Mouse (Mus musculus): ENCODE data around the gene Bloc1s5.
"Not testable (repeated sequence)": the region's sequence is repeated elsewhere in the genome, so short reads cannot be mapped to it uniquely, and the experiment has no call there.

Gene Bloc1s5

GRCm38 (mm10) chr13:38634800-38635269 lies at the start of gene Bloc1s5:
Bloc1s5 (minus strand) TSS chr13:38635109.
- CTCF ChIA-PET = interaction anchor here in 1 of 4 experiments (0.9 to 1.3 kb wide), 2 partner anchors 9 to 22 kb away, joined by 3 read pairs; no protein-coding TSS in a partner anchor
- POLR2A ChIA-PET = interaction anchor here in 1 of 4 experiments (0.6 to 1.1 kb wide), 8 partner anchors 9 to 45 kb away, joined by 3 to 7 read pairs (median 3); no protein-coding TSS in a partner anchor

DNA sequence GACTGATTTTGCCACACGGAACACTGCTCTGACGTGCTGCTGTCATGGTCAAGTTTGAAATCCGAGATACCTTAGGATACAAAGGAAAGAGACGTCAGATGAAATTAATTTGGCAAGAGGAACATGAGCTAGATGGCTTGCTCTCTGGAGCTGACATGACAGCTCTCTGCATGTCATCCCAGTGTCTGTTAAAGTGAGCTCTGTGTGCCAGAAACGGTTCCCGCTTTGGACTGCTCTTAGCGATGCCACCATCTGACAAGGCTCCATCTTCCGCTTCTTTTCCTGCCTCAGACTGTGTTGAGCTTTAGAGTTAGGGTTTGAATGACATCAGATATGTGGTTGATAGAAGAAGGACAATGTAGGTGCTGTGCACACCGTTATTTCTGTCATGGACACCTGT lies 37.4 kb upstream of the Bloc1s5 start:
- CTCF ChIA-PET = no interaction called here
- POLR2A ChIA-PET = interaction anchor here in 2 of 4 experiments (0.5 to 1.8 kb wide), 5 partner anchors 11 to 60 kb away, joined by 3 to 12 read pairs (median 4); partner anchors contain the start of gene Eef1e1 (in 2 of the 2)

GRCm38 (mm10) chr13:38671451-38671850 lies 36.5 kb upstream of the Bloc1s5 start:
- CTCF ChIA-PET = not testable (repeated sequence)
- POLR2A ChIA-PET = interaction anchor here in 2 of 4 experiments (0.7 to 1.6 kb wide), 4 partner anchors 13 to 61 kb away, joined by 3 to 4 read pairs (median 4); partner anchors contain the start of gene Eef1e1 (in 1 of the 2)

GRCm38 (mm10) chr13:38670051-38670450 lies 35.1 kb upstream of the Bloc1s5 start:
- ChIA-PET CTCF (no interaction called here), POLR2A (interaction anchor here in 2 of 4 experiments (0.7 to 1.2 kb wide), 3 partner anchors 11 to 20 kb away, joined by 3 read pairs; partner anchors contain the start of gene Eef1e1 (in 1 of the 2))

DNA sequence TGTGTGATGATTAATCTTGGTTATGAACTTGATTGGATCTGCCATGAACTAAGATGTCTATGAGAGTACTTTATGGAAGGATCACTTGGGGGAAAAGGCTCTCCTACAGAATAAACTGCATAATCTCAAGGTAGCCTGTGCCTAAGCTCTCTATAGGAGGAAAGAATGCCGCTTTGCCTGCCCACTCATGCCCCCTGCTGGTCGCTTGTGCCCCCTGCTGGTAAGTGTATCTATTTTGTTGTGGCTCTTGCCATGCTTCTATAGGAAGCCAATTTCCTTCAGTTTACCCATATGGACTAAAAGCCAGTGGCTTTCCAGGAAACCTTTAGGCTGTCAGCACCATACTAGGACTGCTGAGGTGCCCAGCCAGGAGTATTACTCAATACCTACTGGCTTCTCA lies 33.6 kb upstream of the Bloc1s5 start:
- CTCF ChIA-PET = interaction anchor here in 3 of 4 experiments (0.6 to 1.0 kb wide), 8 partner anchors 10 to 433 kb away, joined by 3 to 8 read pairs (median 3); partner anchors contain the start of gene Eef1e1 (in 1 of the 3)
- POLR2A ChIA-PET = interaction anchor here in 3 of 4 experiments (1.0 to 2.7 kb wide), 9 partner anchors 10 to 22 kb away, joined by 3 to 15 read pairs (median 5); partner anchors contain the start of gene Eef1e1 (in 3 of the 3)

GRCm38 (mm10) chr13:38664753-38665152 lies 29.8 kb upstream of the Bloc1s5 start:
- POLR2A ChIA-PET = no interaction called here
- CTCF ChIA-PET = no interaction called here

GRCm38 (mm10) chr13:38659524-38660136 lies 24.7 kb upstream of the Bloc1s5 start:
- ChIA-PET POLR2A (interaction anchor here in 3 of 4 experiments (0.8 to 1.1 kb wide), 20 partner anchors 9 to 455 kb away, joined by 3 to 15 read pairs (median 4); partner anchors contain the start of gene Snrnp48 (in 1 of the 3)), CTCF (interaction anchor here in 2 of 4 experiments (0.9 to 1.1 kb wide), 2 partner anchors 9 kb away, joined by 3 to 8 read pairs; no protein-coding TSS in a partner anchor)

- POLR2A ChIA-PET = interaction anchor here in 3 of 4 experiments (0.6 to 1.1 kb wide), 28 partner anchors 8 to 454 kb away, joined by 3 to 15 read pairs (median 4); partner anchors contain the start of gene Snrnp48 (in 1 of the 3)
- CTCF ChIA-PET = interaction anchor here (0.6 to 1.1 kb wide), 4 partner anchors 8 to 536 kb away, joined by 3 to 8 read pairs (median 3); no protein-coding TSS in a partner anchor
Observed at GRCm38 (mm10) chr13:38658528-38659280, 23.8 kb upstream of the Bloc1s5 start, which contains the start of gene Eef1e1. Eef1e1 (minus strand) TSS chr13:38659058.

GRCm38 (mm10) chr13:38657865-38658264 lies 23.0 kb upstream of the Bloc1s5 start:
- CTCF ChIA-PET = interaction anchor here in 1 of 4 experiments (1.5 kb wide), 1 partner anchor 11 kb away, joined by 3 read pairs; no protein-coding TSS in a partner anchor
- POLR2A ChIA-PET = interaction anchor here in 1 of 4 experiments (0.6 to 4.4 kb wide), 5 partner anchors 12 to 169 kb away, joined by 3 to 34 read pairs (median 3); no protein-coding TSS in a partner anchor

GRCm38 (mm10) chr13:38650292-38650691 lies 15.4 kb upstream of the Bloc1s5 start:
- ChIA-PET CTCF (interaction anchor here in 1 of 4 experiments (1.1 kb wide), 1 partner anchor 9 kb away, joined by 3 read pairs; the partner anchor contains the start of gene Eef1e1), POLR2A (interaction anchor here in 3 of 4 experiments (0.6 to 3.1 kb wide), 9 partner anchors 9 to 44 kb away, joined by 3 to 14 read pairs (median 4); partner anchors contain the start of gene Eef1e1 (in 3 of the 3))

GRCm38 (mm10) chr13:38649069-38649468 lies 14.2 kb upstream of the Bloc1s5 start:
- ChIA-PET POLR2A (interaction anchor here in 2 of 4 experiments (0.6 to 5.9 kb wide), 11 partner anchors 7 to 900 kb away, joined by 3 to 34 read pairs (median 3); partner anchors contain the start of gene Eef1e1 (in 2 of the 2)), CTCF (interaction anchor here in 1 of 4 experiments (0.7 kb wide), 1 partner anchor 19 kb away, joined by 4 read pairs; no protein-coding TSS in a partner anchor)

DNA sequence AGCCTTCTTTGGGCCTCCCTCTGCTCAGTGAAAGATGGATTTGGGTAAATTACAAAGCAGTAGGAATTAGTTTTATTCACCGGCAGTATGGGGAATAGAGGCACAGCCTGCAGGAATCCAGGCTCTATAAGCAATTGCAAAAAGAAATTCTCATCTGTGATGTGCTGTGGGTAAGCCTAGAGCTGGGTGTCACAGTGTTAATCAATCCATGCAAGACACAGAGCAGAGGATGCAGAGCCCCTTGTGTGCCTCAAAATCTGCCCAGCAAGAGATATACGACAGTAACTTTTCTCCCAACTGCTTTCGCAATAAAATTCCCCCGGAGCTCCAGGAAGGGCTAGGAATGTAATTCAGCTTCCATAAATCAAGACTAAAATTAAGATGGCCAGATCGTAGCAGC lies 6.5 kb upstream of the Bloc1s5 start:
- ChIA-PET POLR2A (interaction anchor here in 2 of 4 experiments (0.8 to 3.7 kb wide), 6 partner anchors 8 to 32 kb away, joined by 3 to 16 read pairs (median 4); partner anchors contain the start of gene Eef1e1 (in 2 of the 2)), CTCF (interaction anchor here in 2 of 4 experiments (0.5 to 1.2 kb wide), 2 partner anchors 15 to 124 kb away, joined by 3 read pairs; no protein-coding TSS in a partner anchor)

DNA sequence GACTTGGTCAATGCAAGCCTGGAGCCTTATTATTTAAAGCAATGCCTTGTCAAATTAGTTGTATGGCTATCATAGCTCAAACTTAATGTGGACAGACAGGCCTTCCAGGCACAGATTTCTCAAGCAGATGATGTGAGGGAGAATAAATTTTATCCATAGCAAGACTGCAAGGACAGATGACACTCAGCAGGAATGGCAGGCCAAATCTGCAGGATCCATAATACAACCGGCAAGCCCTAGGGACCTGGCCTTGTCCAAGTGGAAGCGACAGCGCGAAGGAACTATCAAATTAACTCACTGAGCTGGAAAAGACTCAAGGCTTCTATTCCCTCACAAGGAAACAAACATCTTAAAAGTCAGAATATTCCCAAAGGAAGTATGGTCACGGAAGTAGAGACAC lies 6.1 kb upstream of the Bloc1s5 start:
- POLR2A ChIA-PET = interaction anchor here in 2 of 4 experiments (0.6 to 3.7 kb wide), 9 partner anchors 9 to 189 kb away, joined by 3 to 16 read pairs (median 4); partner anchors contain the start of gene Eef1e1 (in 2 of the 2)
- CTCF ChIA-PET = interaction anchor here in 2 of 4 experiments (0.5 to 1.2 kb wide), 2 partner anchors 15 to 125 kb away, joined by 3 read pairs; no protein-coding TSS in a partner anchor

DNA sequence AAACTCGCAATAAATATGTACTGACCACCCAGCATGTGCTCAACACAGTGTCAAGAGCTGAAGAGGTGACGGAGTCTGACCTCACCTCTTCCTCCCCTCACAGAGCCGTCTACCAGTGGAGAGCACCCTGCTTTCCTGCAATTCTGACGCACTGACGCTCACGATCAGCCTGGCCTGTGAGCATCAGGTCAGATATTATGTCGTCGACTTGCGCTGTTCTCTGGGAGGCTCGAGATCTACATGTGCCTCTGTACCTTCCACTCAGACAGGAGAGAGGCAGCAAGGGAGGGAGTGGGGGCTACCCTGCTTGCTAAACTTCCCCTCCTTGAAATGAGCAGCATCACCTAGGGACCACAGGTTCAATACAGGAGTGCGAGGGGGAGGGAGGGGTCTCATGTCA lies 3.8 kb upstream of the Bloc1s5 start:
- POLR2A ChIA-PET = interaction anchor here in 1 of 4 experiments (1.3 to 3.7 kb wide), 2 partner anchors 16 kb away, joined by 3 to 16 read pairs; no protein-coding TSS in a partner anchor
- CTCF ChIA-PET = no interaction called here

GRCm38 (mm10) chr13:38634256-38634799 lies 581 bp downstream of the Bloc1s5 start:
- ChIA-PET POLR2A (interaction anchor here in 2 of 4 experiments (0.6 to 1.1 kb wide), 8 partner anchors 9 to 45 kb away, joined by 3 to 7 read pairs (median 3); no protein-coding TSS in a partner anchor), CTCF (interaction anchor here in 1 of 4 experiments (0.9 to 1.3 kb wide), 2 partner anchors 9 to 22 kb away, joined by 3 read pairs; no protein-coding TSS in a partner anchor)

DNA sequence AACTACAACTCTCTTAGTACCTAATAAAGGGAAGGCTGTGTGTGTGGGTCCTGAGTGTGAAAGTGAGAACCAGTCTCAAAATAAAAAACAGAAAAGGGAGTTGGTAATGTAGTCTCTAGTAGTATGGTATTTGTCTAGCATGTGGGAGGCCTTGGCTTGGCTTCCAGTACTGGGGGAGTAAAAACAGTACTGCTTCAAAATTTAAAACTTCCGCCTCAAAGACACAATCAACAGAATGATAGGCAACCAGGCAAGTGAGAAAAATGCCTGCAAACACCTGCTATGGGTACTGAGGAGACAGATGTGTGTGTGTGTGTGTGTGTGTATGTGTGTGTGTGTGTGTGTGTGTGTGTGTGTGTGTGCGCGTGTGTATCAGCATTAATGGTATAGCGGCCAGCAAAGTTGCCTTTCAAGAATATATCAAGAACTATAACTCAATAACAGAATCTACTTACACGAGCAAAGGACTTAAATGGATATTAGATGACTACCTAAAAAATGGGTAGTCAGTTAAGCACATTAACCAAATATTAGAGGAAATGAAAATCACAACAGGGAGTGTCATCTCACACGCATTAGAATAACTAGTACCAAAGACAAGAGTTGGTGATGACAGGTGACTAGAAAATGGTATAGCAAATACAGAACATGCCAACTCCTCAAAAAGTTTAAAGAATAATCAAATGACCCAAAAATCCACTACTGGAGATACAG lies 1.5 kb downstream of the Bloc1s5 start:
- ChIA-PET CTCF (interaction anchor here in 1 of 4 experiments (0.9 to 1.3 kb wide), 2 partner anchors 8 to 21 kb away, joined by 3 read pairs; no protein-coding TSS in a partner anchor), POLR2A (interaction anchor here in 2 of 4 experiments (0.9 to 1.3 kb wide), 2 partner anchors 44 to 105 kb away, joined by 3 read pairs; partner anchors contain the start of gene Txndc5 (in 1 of the 2))

Data from embryonic stem cell, embryonic (primary cell).